Mouse (Mus musculus) forebrain, postnatal 0 days (tissue): ENCODE results near the gene Map3k7cl. TPM values are rescaled to one million over a fixed set of nuclear protein-coding genes. Genes with fewer than 3 reads are reported as not detected.

Experiments used
- ATAC-seq: fragments of 200-750 bp; cut with Nextera tagmentation; 2 replicates; pipeline ENCODE4 v1.8.0; 2017; ENCODE audit warnings: mild to moderate bottlenecking, moderate library complexity
- DNase-seq: peaks from one replicate; pipeline ENCODE4 v3.0.0-alpha.2; 2015
- H3K27ac ChIP-seq: fragments of 300-500 bp; sonication (generic); 2 replicates; pipeline ENCODE4 v1.5.1; 2014; ENCODE audit warnings: low read depth, mild to moderate bottlenecking, antibody characterized with exemption, low read length, moderate library complexity, mixed read lengths
- H3K27me3 ChIP-seq: fragments of 300-500 bp; sonication (generic); 2 replicates; pipeline ENCODE4 v1.6.1; 2014; ENCODE audit warnings: mild to moderate bottlenecking, low read length, mixed read lengths; ENCODE audit not compliant: insufficient read depth
- H3K36me3 ChIP-seq: fragments of 300-500 bp; sonication (generic); 2 replicates; pipeline ENCODE4 v1.6.1; 2014; ENCODE audit warnings: mild to moderate bottlenecking, moderate library complexity; ENCODE audit not compliant: insufficient read depth
- H3K4me1 ChIP-seq: fragments of 300-500 bp; sonication (generic); 2 replicates; pipeline ENCODE4 v1.6.1; 2014; ENCODE audit warnings: antibody characterized with exemption; ENCODE audit not compliant: insufficient read depth
- H3K4me2 ChIP-seq: fragments of 300-500 bp; sonication (generic); 2 replicates; pipeline ENCODE4 v1.6.1; 2014; ENCODE audit warnings: low read depth, mild to moderate bottlenecking, moderate library complexity
- H3K4me3 ChIP-seq: fragments of 300-500 bp; sonication (generic); 2 replicates; pipeline ENCODE4 v1.5.1; 2014; ENCODE audit warnings: low read depth, low read length, mixed read lengths
- H3K9ac ChIP-seq: fragments of 300-500 bp; sonication (generic); 2 replicates; pipeline ENCODE4 v1.6.1; 2014; ENCODE audit warnings: mild to moderate bottlenecking
- H3K9me3 ChIP-seq: fragments of 300-500 bp; sonication (generic); 2 replicates; pipeline ENCODE4 v1.6.1; 2016; ENCODE audit warnings: low read length
- CTCF ChIP-seq: sonication (generic); IDR thresholded peaks from 2 replicates; pipeline ENCODE4 v1.5.1; 2016; ENCODE audit warnings: antibody characterized with exemption, control low read depth, low read depth
- WGBS: fragments of 180-500 bp; shearing (Covaris S2); extraction: QIAGEN DNeasy Blood & Tissue Kit; methylation state at CpG from one replicate; pipeline ENCODE4 v1.1.7; 2014; 5-methylcytosine and 5-hydroxymethylcytosine counted together
- polyA plus RNA-seq: library from polyadenylated mRNA; unstranded; fragments of >200 nt; fragmentation: Nextera tagmentation; extraction: Ambion mirVana; gene quantifications from 2 replicates; pipeline ENCODE4 v1.2.1, GENCODE M21; 2015
- total RNA-seq: library from RNA; depleted of rRNA; stranded (reverse); fragments of >200 nt; gene quantifications from 2 replicates; pipeline ENCODE4 v1.2.3, GENCODE M21; 2014

Gene Map3k7cl
- total and polyA plus RNA-seq, 2 experiments from 2014 or later = not detected

DNA sequence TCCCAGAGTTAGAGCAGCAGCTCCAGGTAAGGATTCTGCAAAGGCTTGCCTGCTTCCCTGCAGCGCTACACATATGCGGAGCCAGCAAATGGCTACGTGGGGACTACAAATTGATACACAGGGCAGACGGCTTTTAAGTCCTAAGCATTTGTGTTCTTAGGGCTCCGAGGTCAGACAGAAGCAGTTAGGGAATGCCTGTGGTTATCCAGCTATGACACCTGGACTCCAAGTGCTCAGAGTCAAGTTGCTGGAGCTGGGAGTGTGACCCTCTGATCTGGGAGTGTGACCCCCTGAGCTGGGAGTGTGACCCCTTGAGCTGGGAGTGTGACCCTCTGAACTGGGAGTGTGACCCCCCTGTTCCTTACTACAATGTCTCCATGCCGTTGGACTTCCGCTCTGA, 17.2 kb downstream of the Map3k7cl start:
- Histone ChIP-seq H3K4me3 (no peak overlapping the region), H3K4me2 (no peak overlapping the region), H3K9ac (no peak overlapping the region), H3K27ac (no peak overlapping the region), H3K4me1 (0 out of 2 replicates have a peak, but pooled peaks cover 6% of the 10 kb centered on the region), H3K9me3 (no peaks in the 10 kb centered on the region), H3K27me3 (no peaks in the 10 kb centered on the region), H3K36me3 (no peaks in the 10 kb centered on the region)
- DNase-seq (no peak), ATAC-seq (no peak)
- TF ChIP-seq CTCF = no peak
- 89% methylated on average over 7 of the region's 7 CpGs for WGBS

DNA sequence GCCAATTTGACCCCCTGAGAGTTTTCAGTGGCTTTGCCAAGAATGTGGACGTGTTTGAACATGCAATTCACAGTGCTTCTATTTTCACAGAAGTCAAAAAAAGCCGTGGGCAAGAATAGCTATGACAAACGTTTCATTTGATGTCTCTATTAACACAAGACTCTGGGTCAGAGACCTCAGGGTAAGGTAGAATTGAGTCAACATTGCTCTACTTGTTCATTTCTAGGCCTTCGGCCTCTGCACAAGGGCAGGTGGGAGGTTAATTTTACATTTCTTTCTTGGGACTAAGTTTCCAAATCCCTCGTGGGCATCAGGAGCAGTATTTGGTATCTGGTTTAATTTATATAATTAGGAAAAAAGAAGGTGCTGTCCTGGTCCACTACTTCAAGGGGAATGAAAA, 20.3 kb downstream of the Map3k7cl start:
- Histone ChIP-seq H3K9me3 (no peaks in the 10 kb centered on the region), H3K27me3 (no peaks in the 10 kb centered on the region), H3K9ac (no peak overlapping the region), H3K4me1 (no peaks in the 10 kb centered on the region), H3K27ac (no peak overlapping the region), H3K36me3 (no peaks in the 10 kb centered on the region), H3K4me2 (no peak overlapping the region), H3K4me3 (no peak overlapping the region)
- ATAC-seq (no peak), DNase-seq (no peak)
- WGBS = 80% methylated on average over 5 of the region's 5 CpGs
- TF ChIP-seq CTCF = no peak

DNA sequence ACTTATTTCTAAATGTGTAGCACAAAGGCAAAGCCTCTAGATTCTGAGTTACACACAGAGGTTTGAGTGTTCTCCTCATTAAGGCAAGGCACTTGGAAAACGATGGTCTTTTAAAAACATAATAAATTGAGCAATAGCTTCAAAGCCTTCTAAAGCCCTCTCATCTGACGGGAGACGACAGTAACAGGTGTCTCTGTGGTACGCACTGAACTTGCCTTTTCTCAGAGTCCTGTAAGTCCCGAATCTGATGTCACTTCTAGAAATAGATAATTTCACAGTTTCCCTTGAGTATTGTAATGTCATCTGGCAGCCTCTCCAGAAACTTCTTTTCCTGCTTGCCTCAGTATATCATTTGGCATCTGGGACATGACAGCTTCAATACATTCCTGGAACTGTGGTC, 21.0 kb downstream of the Map3k7cl start:
- Histone ChIP-seq H3K9me3 (no peaks in the 10 kb centered on the region), H3K4me2 (no peak overlapping the region), H3K9ac (no peak overlapping the region), H3K4me3 (no peak overlapping the region), H3K27me3 (no peaks in the 10 kb centered on the region), H3K4me1 (no peaks in the 10 kb centered on the region), H3K27ac (no peak overlapping the region), H3K36me3 (no peaks in the 10 kb centered on the region)
- ATAC-seq (no peak), DNase-seq (no peak)
- no peak for TF ChIP-seq CTCF
- 46% methylated on average over 5 of the region's 5 CpGs for WGBS

DNA sequence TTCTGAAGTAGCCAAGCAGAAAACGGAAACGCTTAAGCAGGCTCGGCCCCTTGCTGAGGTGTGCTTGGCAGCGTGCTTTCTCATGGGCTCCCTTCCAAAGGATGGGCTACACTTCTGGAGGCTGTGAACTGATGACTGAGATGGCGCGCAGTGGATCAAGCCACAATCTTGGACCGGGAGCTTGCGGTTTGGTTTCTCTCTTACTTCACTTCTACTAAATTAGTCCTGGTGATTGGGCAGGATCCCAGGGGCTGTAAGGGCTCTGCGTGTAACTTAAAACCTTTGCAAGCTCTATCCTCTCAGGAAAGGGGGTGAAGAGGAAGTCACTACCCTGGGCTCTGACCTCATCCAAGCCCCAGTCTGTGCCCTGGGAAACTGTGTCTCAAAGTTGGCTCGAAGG, 22.5 kb downstream of the Map3k7cl start:
- Histone ChIP-seq H3K9me3 (no peaks in the 10 kb centered on the region), H3K9ac (no peak overlapping the region), H3K4me3 (no peak overlapping the region), H3K4me1 (no peaks in the 10 kb centered on the region), H3K36me3 (no peaks in the 10 kb centered on the region), H3K27ac (no peak overlapping the region), H3K27me3 (no peaks in the 10 kb centered on the region), H3K4me2 (no peak overlapping the region)
- DNase-seq (no peak), ATAC-seq (no peak)
- no peak for TF ChIP-seq CTCF
- WGBS = 69% methylated on average over 10 of the region's 10 CpGs

DNA sequence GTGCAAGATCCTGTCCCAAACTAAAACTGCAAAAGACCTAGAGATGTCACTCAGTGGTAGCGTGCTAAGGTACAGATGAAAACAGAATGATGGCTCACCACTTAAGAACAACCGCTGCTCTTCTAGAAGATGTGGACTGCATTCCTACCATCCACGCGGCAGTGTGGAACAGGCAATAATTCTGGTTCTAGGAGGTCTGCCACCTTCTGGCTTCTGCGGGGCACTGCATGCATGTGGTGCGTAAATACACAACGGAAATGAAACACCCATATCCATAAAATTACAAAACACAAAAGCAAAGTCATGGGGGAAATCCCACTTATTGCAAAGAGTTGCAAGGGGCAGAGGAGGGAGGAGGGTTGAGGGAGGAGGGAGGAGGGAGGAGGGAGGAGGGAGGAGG, 25.8 kb downstream of the Map3k7cl start:
- DNase-seq (no peak), ATAC-seq (no peak)
- Histone ChIP-seq H3K4me1 (no peaks in the 10 kb centered on the region), H3K36me3 (no peaks in the 10 kb centered on the region), H3K27me3 (no peaks in the 10 kb centered on the region), H3K9me3 (no peaks in the 10 kb centered on the region), H3K4me3 (no peak overlapping the region), H3K27ac (no peak overlapping the region), H3K9ac (no peak overlapping the region), H3K4me2 (no peak overlapping the region)
- TF ChIP-seq CTCF = peak; percentile 33; the same call in 1 of the 2 replicates
- WGBS = 89% methylated on average over 7 of the region's 7 CpGs

DNA sequence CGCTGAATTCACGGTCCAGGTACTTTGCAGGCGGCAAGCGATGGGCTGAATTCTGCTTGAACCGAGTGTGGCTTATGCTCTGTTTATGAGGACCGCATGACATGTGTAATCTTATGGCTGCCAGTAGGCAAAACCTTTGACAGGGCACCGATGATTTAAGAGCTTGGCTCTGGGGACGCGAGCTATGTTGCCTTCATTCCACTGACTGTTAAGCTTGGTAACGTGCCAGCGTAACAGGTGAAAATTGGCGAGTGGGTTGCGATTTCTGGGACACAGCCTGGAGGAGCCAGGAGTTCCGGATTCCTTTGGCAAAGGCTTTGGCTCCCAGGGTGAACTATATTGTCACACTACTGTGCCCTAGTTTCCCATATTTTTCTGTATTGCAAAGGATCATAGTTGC, 26.3 kb downstream of the Map3k7cl start:
- no peaks in the 10 kb centered on the region for H3K4me1 ChIP-seq
- no peak overlapping the region for H3K27ac ChIP-seq
- no peaks in the 10 kb centered on the region for H3K27me3 ChIP-seq
- no peak for TF ChIP-seq CTCF
- H3K36me3 ChIP-seq = no peaks in the 10 kb centered on the region
- DNase-seq (no peak), ATAC-seq (no peak)
- H3K4me2 ChIP-seq = no peak overlapping the region
- H3K9ac ChIP-seq = no peak overlapping the region
- WGBS = 61% methylated on average over 14 of the region's 14 CpGs
- H3K9me3 ChIP-seq = no peaks in the 10 kb centered on the region
- H3K4me3 ChIP-seq = no peak overlapping the region

DNA sequence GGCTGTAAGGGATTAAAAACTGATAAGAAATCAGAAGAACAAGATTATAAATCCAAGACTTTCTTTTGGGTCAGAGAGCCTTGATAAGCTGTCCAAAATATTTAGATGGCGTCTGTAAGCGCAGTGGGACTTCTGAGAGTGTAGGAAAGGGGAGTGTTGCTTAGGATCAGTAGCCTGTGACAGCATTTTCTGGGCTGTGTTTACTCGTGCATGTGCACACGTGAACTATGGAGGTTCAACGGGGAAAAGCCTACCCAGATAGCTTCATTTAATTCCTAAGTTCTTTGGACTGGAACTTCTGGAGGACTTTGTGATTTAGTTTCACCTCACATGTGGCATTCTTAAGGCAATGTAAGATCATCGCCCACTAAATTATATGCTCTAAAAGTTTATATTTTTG, 29.6 kb downstream of the Map3k7cl start:
- no peak overlapping the region for H3K4me3 ChIP-seq
- H3K9ac ChIP-seq = no peak overlapping the region
- H3K9me3 ChIP-seq = no peaks in the 10 kb centered on the region
- ATAC-seq (no peak), DNase-seq (no peak)
- WGBS = 93% methylated on average over 6 of the region's 6 CpGs
- no peak for TF ChIP-seq CTCF
- H3K4me1 ChIP-seq = no peaks in the 10 kb centered on the region
- no peak overlapping the region for H3K27ac ChIP-seq
- no peak overlapping the region for H3K4me2 ChIP-seq
- no peaks in the 10 kb centered on the region for H3K27me3 ChIP-seq
- no peaks in the 10 kb centered on the region for H3K36me3 ChIP-seq

DNA sequence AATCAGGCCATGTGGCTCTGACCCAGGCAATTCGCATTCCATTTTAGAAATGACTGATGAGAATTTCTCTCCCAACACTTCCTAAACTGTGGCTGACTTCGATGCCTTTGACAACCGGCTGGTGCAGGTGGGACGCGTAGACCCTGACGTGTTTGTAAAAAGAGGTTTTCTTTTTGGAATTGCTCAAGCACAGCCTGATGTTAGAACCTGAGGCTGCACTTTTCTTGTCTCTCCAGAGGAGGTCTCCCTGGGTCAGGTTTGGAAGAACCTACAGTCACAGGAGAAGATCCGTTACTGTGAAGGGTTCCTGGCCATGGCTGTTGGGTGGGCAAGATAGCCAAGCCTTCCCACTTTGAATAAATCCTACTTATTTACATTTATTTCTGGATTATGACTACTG, 31.5 kb downstream of the Map3k7cl start:
- Histone ChIP-seq H3K27ac (no peak overlapping the region), H3K27me3 (no peaks in the 10 kb centered on the region), H3K4me2 (no peak overlapping the region), H3K4me3 (no peak overlapping the region), H3K9me3 (no peaks in the 10 kb centered on the region), H3K9ac (no peak overlapping the region), H3K4me1 (no peaks in the 10 kb centered on the region), H3K36me3 (no peaks in the 10 kb centered on the region)
- ATAC-seq (no peak), DNase-seq (no peak)
- peak; percentile 45; the same call in 1 of the 2 replicates for TF ChIP-seq CTCF
- 82% methylated on average over 7 of the region's 7 CpGs for WGBS
